Mouse (Mus musculus) T-helper 17 cell (primary cell): ENCODE data around the gene Ryr3.

Experiments used
- in situ Hi-C, 2 experiments: fragments of 300-600 bp; cut with MboI, MseI; formaldehyde crosslinking; loops; 1 replicate in 1 of 2; 2 replicates in 1 of 2; pipeline ENCODE4 v1.15.1; 2025; ENCODE audit warnings: high pct_unique_total_duplicates in 2 of 2

Gene Ryr3

DNA sequence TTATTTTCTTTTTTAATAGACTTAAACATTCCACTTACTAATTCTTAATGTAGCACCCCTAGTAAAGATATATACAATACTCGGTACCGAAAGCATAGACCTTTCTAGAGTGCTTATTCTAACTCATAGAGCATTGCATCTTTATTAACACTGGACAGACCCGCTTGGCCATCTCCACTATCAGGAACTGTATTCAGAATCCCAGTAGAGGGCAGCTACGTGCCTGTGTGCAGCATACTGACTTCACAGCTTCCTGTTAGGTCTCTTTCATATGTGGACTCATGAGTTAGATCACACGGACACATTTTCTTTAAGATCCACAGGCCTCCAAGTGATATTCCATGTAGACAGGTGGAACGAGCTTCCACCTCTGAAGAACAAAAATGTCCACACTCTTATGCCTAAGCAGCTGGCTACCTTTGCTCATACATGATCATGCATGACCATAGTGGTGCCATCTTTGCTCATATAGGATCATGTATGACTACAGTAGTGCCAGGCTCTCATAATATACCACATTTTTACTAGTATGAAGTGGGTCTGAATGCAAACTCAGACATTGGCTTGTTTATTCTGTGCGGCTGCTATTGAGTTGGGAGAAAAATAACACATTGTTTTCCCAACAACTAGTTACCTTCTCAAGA is 417.4 kb downstream of the Ryr3 start:
- in situ Hi-C loops, result loop anchor here (5.0 to 25.0 kb wide), 3 partner anchors 508 to 1013 kb away; no protein-coding TSS in a partner anchor

DNA sequence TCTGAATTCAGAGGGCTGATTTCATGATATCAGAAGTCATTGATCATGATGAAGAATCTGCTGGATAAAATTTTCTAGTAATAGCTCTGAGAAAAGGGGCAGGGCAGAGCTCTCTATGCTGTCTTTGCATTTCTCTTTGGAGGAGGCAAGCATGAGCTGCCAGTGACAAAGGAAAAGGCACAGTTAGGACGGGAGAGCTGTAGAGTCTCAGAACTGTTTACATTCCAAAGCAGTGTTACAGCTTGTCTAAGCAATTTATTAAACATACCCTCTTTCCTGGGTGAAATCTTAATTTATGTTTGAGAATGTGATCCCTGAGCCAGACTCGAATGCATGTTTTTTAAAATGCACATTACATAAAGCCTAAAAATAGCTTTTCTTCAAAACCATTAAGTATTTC is 435.3 kb downstream of the Ryr3 start:
- in situ Hi-C loops, result loop anchor here (10.0 to 25.0 kb wide), 3 partner anchors 656 to 1223 kb away; no protein-coding TSS in a partner anchor

DNA sequence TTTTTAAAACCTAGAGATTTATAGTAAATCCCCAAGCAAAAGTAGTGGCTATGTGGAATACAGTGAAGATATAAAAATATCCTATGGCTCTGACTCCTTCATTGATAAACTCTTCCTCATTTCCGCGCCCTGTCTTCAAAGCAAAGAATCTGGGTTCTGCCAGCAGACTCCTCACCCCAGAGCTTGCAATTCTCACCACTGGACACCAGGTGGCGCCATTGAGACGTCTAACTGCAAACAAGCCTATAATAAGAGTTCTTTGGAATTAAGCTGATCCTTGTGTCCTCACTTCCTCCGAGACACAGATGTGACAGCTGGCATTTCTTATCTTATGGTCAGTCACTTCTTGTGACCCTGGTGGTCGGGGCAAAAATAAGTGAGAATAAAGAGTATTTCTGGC is 442.1 kb downstream of the Ryr3 start:
- in situ Hi-C loops, result loop anchor here (5.0 to 25.0 kb wide), 4 partner anchors 237 to 1038 kb away; no protein-coding TSS in a partner anchor

DNA sequence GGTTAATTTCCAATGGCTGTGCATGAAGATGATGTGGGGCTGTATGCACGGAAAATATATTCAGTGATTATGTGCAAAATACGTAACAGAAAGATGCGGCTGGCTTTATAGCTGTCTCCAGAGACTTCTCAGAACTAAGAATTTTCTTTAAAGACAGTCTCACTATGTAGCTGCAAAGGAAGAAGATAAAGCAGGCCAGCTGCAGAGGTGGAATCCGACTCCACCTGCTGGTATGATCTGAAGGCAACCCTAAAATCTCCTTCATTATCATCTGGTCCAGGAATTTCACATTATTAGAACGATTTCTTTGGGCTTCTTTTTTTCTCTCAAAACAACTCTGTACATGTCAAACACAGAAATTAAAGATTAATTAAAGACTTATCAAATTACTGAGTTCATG is 449.2 kb downstream of the Ryr3 start:
- in situ Hi-C loops, result loop anchor here in 1 of 2 experiments (25.0 kb wide), 1 partner anchor 230 kb away; no protein-coding TSS in a partner anchor

DNA sequence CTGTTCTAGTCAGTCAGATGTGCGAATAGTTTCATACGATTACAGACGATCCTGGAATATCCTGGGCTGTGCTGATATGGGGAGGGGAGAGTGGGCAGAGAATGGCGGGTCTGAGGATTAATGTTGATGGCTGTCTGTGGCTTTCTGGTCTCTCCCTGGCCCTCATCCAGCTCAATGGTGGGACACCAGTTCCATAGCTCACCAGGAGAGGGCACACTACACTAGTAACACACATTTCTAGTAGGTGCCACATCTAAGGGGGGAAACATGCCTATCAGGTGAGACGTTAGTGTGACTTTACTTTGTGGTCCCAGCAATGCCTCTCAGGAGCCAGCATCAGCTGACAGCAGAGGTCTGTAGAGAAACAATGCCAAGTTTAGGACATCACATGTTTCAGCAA is 451.9 kb downstream of the Ryr3 start:
- in situ Hi-C loops, result loop anchor here in 1 of 2 experiments (25.0 kb wide), 1 partner anchor 228 kb away; no protein-coding TSS in a partner anchor

DNA sequence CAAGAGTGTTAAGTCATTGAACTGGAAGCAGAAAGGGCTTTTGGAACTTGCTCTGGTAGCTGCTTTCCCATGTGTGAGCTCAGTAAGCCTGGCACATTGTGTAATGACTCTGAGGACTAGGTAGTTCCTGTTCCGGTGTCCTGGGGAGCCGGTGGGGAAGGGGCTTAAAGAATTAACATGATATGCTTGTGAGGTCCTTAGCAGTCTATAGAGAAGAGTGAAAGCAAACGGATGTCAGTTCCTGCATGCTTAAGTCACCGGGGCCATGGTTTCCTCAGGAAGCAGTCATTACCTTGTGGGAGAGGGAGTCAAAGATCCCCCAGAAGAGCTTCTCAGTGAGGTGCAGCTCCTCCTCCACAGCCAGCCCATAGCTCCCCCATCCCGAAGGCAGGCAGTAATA is 452.6 kb downstream of the Ryr3 start:
- in situ Hi-C loops, result loop anchor here in 1 of 2 experiments (25.0 kb wide), 1 partner anchor 227 kb away; no protein-coding TSS in a partner anchor

DNA sequence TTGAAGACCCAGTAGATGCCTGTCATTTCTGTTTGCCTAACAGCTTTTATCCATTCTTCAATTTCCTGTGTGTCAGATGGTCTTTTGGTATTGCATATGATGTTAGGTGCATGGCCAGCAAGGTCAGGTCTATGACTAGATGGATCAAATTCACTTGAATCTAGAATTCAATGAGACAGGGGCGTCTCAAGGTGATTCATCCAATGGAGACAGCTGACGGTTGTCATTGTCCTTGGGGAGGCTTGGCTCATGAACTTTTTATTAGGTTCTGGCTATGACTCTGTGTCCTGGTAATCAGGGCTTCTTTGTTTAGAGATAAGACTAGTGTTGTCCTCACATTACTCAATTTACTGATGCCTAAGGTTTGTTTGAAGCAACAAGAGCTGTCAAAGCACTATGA is 454.9 kb downstream of the Ryr3 start:
- in situ Hi-C loops, result loop anchor here in 1 of 2 experiments (25.0 kb wide), 1 partner anchor 225 kb away; no protein-coding TSS in a partner anchor

DNA sequence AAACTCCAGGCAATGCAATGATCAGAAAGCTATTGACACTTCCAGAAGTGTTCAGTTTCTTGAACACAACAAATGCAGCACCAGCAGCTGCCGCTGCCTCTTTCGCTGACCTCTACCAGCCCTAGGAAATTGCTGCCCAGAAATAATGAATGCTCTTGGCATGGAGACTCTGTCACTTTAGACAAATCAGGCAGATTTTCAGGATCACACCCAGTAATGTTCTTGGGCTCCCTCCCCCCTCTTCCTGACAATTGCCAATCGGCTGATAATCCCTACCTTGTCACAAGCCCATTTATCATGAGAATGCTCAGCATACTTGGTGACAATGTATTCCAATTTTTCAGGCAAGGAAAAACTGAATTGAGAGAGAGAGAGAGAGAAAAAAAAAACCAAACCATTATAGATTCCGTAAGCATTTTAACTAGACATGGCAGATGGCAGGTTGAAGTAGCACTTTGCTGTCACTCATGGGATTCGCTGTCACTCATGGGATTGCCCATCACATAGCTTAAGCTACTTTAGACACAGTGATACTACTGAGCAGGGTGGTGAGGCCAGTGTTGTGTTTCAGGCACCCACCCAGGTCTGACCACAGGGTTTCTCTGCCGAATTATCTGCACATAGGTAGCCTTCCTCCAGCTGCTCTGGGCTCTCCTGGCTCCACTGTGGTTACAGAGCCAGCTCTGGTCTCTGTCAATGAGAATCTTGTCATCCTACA is 455.5 kb downstream of the Ryr3 start:
- in situ Hi-C loops, result loop anchor here in 1 of 2 experiments (25.0 kb wide), 1 partner anchor 224 kb away; no protein-coding TSS in a partner anchor

DNA sequence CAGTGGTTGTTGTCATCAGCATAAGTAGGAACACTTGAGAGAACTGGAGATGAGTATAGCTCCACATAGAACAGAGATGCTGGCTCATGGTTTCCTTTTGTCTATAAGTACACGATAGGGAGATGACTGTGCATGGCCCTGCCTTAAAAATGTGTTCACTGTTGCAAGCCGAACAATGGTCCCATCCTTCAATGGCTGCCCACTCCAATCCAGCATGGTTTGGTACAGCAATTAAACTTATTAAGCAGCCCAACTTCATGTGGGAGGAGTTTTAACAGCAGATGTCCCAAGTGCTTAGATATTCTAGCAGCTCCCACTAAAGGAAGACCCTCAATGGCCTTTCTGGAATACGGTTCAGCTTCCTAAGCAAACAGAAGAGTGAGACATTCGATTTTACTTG is 456.2 kb downstream of the Ryr3 start:
- in situ Hi-C loops, result loop anchor here in 1 of 2 experiments (25.0 kb wide), 1 partner anchor 223 kb away; no protein-coding TSS in a partner anchor

DNA sequence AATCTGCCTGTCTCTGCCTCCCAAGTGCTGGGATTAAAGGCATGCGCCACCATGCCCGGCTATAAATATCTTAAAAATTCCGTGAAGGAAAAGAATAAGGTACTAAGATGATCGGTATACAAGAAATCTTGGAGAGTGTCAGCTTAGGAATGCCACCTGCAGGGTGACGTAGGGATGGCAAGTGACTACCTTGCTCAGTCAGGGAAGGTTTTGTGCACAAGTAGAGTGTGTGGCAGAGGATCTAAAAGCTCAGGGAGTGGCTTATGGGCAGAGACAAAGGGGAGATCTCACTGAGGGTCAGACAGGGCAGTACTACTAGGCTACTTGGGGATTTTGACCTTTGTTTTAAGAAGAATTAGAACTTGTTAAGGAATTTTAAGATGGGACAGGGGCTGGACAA is 457.2 kb downstream of the Ryr3 start:
- in situ Hi-C loops, result loop anchor here in 1 of 2 experiments (25.0 kb wide), 1 partner anchor 222 kb away; no protein-coding TSS in a partner anchor

DNA sequence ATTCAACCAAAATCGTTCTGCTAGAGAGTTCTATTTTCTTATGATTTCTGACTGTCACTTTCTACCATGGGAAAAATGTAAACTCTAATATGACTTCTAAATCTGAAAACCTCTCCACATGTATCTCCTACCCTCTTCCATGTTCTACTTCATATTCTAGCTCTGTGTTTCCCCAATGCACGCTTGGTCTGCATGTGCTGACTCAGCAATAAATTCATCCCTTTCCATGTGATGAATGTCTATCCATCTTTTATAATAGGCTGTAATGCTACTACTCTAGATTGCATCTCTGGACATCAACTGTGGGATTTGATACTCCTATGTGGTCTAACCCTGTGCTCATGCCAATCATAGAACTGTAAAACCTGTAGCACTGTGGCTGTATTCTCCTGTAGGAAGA is 458.2 kb downstream of the Ryr3 start:
- in situ Hi-C loops, result loop anchor here in 1 of 2 experiments (25.0 kb wide), 1 partner anchor 221 kb away; no protein-coding TSS in a partner anchor

DNA sequence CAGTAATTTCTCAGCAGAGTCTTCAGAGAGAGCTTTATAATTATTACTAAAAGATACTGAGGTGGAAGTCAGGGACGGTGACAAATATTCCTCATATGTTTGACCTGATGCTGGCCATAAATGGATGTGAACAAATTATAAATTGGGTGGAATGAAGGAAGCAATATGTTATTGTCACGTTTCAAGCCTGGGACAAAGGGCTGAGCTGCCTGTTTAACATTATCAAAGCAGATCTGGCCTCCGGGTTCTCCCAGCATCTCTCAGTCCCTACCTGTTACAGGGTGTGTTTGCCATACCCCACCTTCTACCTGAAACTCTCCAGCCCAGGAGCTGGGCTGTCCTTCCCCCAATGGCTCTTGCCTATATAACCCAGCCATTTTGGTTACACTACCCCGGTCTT is 463.6 kb downstream of the Ryr3 start:
- in situ Hi-C loops, result loop anchor here in 1 of 2 experiments (25.0 kb wide), 1 partner anchor 216 kb away; no protein-coding TSS in a partner anchor

DNA sequence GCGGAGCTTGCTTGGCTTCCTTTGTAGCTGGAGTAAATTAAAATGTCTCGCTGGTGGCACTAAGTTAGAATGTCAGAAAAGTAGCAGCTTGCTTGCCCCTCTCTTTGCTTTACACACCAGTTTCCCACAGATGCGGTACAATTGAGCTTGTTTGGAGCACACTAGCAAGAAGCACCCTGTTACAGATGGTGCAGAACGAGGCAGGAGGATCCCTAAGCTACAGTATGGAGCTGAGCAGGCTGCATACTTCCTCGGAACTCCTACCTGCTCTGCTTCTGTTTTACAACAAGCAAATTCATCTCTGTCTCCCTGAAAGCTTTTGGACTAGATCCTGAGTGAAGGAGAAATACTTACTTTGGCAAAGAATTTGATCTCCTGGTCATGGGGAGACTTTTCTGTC is 465.5 kb downstream of the Ryr3 start:
- in situ Hi-C loops, result loop anchor here in 1 of 2 experiments (25.0 kb wide), 1 partner anchor 214 kb away; no protein-coding TSS in a partner anchor

DNA sequence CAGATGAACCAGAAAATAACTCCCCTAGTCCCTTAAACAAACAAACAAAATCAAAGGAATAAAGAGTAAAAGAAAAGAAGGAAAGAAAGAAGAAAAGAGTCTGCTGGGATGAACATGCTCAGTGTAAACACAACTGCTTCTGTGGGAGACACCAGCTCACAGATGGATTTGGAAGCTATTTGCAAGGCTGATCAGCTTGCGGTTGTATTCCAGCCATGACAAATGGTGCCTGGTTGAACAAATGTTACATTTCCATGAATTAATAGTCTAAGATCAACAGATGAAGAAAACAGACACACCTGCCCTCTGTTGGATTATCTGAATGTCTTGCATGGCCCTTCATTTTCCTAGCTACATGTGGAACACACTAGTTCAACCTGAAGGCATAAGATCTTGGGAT is 468.4 kb downstream of the Ryr3 start:
- in situ Hi-C loops, result no loop called here

DNA sequence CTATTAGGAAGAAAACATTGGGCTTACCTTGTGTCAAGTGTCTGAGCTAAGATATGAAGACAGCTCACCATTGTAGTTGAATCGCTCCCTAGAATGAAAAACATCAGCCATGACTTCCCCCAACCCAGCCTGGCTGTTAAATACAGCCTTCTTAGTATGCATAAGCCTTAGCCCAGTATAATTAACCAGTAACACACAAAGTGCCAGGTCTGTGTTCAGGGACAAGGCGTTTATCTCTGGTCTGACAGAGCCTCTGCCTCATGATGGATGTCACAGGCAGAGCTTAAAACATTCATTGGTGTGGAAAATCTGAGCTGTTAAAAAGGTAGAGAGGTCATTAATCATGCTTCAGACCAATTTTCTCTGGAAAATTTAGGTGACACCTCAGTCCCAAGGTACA is 484.0 kb downstream of the Ryr3 start:
- in situ Hi-C loops, result no loop called here

DNA sequence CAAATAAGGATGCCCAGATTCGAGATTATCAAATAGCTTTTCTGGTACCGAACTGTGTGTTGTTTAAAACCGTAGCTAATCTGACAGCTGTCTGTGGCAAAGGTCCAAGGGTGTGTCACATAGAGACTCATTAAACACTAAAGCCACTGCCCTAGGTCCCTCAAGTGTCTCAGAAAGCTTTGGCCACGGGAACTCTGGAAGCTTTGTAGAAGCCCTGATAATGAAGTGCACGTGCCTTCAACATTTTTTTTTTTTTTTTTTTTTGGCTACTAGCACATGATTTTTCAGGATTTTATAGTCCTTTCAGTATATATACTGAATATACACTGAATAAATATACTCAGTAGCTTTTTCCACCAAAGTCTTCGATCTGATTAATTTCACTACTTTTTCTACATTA is 489.1 kb downstream of the Ryr3 start:
- in situ Hi-C loops, result no loop called here

DNA sequence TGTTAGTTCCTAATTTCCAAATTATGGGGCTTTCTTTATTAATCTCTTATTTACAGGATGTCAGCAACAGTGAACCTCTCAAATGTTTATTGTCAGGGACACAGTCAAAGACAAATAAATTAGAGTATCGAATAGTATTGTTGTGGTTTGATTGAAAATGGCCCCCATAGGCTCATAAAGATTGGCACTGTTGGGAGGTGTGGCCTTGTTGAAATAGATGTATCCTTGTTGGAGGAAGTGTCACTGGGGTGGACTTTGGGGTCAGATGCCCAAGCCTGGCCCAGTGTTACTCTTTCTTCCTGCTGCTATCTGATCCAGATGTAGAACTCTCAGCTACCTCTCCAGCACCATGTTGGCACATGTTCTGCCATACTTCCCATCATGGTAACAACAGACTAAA is 495.7 kb downstream of the Ryr3 start:
- in situ Hi-C loops, result no loop called here

DNA sequence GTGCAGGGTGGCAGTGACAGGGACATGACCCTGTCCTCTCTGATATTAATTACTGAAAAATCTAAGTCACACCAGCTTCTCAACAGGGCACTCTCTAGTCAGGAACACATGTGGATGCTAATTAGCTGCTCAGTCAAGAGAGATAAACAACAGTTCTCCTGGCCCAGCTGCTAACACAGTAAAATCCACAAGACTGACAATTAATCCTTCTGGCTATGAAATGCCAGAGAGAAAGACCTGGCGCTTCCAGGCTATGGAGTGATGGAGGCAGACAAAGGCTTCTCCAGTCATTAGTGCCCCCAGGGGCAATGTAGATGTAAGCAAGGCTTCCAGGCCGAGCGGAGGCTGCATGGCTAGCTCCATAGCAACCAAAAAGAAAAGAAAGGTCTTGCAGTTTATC is 496.2 kb downstream of the Ryr3 start:
- in situ Hi-C loops, result no loop called here

DNA sequence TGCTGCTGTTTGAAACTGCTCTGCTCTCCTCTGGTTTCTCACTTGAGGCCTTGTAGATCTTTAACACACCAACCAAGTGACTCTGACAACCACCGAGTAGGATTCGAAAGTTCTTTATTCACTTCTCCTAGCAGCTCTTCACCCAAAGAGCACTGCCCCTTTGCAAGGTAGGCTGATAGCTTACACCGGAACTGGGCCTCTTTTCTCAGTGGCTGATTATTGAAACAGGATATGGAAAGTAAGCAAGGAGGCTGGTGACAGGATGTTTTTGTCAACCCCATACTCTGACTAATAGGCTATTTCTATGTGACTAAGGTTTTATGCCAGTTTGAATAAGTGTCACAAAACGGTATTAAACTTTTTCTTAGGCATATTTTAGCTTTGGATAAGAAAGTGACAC is 502.2 kb downstream of the Ryr3 start:
- in situ Hi-C loops, result no loop called here

DNA sequence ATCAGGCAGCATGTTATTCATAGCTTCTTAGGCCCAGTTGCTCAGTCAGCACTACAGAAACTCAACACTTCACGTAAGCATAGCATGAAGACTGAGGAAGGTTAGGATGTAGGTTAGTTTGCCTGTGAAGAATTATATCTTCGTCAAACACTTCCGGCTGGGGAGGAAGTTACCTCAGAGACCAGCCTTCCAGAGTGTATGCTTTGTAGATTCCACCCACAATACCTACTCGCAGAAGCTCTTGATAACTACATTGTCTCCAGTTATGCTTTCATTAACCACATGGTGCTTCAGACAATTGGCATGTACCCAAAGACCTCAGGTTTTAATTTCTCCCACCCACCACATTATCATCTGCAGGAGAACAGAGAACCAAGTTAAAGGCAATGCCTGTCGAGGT is 535.1 kb downstream of the Ryr3 start:
- in situ Hi-C loops, result no loop called here

DNA sequence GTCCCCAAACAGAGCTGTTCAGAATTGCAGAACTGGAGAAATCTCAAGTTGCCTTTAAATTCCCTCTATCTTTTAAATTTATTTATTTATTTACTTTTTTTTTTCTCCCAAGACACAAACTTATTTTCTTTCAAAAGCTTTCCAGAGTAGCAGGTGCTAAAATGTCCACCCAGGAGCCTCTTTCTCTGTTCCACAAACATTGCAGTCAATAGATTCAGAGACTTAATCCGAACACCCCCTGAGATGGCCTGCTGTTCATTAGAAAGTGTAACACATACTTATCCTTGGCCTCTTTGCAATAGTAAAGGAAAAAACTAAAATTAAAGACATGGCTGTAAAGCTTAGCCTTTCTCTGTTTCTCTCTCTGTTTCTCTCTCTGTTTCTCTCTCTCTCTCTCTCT is 539.6 kb downstream of the Ryr3 start:
- in situ Hi-C loops, result no loop called here

DNA sequence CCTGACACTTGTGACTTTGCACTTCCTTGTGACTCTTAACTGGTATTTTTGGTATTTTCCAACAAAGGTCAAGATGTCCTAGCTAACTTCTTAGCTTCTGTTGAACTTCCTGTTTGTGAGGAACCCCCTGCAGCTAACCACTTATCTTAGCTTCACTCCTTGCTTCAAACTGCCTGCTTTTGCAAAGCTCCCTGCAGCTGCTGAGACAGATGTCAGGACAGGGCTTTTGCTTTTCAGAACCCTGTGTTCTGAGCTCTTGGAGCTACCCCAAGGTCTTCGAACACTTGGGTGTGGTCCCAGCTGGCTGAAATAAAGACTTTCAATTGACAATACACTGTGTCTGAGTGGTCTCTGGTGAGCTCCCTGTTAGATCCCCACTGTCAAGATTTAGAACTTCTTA is 540.2 kb downstream of the Ryr3 start:
- in situ Hi-C loops, result no loop called here
